Mouse (Mus musculus) ES-Bruce4 (cell line): ENCODE results near the gene Mpl.

Source experiments
- CTCF ChIP-seq: IDR thresholded peaks from one replicate; pipeline ENCODE4 v1.8.1; 2011; ENCODE audit warnings: low read depth, low read length
- EP300 ChIP-seq: IDR thresholded peaks from 2 replicates; pipeline ENCODE4 v1.6.1; 2011; ENCODE audit warnings: low read depth, low read length; ENCODE audit not compliant: insufficient read depth

GRCm38 (mm10) chr4:118425374-118425773, 31.9 kb downstream of the Mpl start:
- TF ChIP-seq EP300 (no peak), CTCF (no peak)
